Mouse (Mus musculus) ES-Bruce4 (cell line): ENCODE results near the gene Phlpp2. TPM values are rescaled to one million over a fixed set of nuclear protein-coding genes. Genes with fewer than 3 reads are reported as not detected.
"Not testable (repeated sequence)": the region's sequence is repeated elsewhere in the genome, so short reads cannot be mapped to it uniquely, and the experiment has no call there.

ENCODE experiments used
- H3K27ac ChIP-seq: 2 replicates; pipeline ENCODE4 v1.5.1; 2012; ENCODE audit warnings: low read length, inconsistent platforms; ENCODE audit not compliant: insufficient read depth
- H3K27me3 ChIP-seq: 2 replicates; pipeline ENCODE4 v1.6.1; 2012; ENCODE audit warnings: mild to moderate bottlenecking, low read length, inconsistent platforms; ENCODE audit not compliant: control insufficient read depth, poor library complexity, insufficient read depth, severe bottlenecking
- H3K36me3 ChIP-seq: 2 replicates; pipeline ENCODE4 v1.6.1; 2012; ENCODE audit warnings: inconsistent platforms, mild to moderate bottlenecking, low read length, moderate library complexity; ENCODE audit not compliant: control insufficient read depth, poor library complexity, insufficient read depth, severe bottlenecking
- H3K4me1 ChIP-seq: one replicate; pipeline ENCODE4 v1.8.1; 2011; ENCODE audit warnings: low read length; ENCODE audit not compliant: control insufficient read depth, insufficient read depth
- H3K4me3 ChIP-seq: 2 replicates; pipeline ENCODE4 v1.5.1; 2011; ENCODE audit warnings: low read depth, mild to moderate bottlenecking, low read length
- H3K9ac ChIP-seq: 2 replicates; pipeline ENCODE4 v1.6.1; 2012; ENCODE audit warnings: low read depth, mild to moderate bottlenecking, inconsistent platforms; ENCODE audit not compliant: poor library complexity, severe bottlenecking
- H3K9me3 ChIP-seq: replicated peaks from 2 replicates; pipeline ENCODE4 v1.6.1; 2012; ENCODE audit warnings: mild to moderate bottlenecking, low read length, inconsistent platforms; ENCODE audit not compliant: control insufficient read depth, poor library complexity, insufficient read depth, severe bottlenecking
- CTCF ChIP-seq: IDR thresholded peaks from one replicate; pipeline ENCODE4 v1.8.1; 2011; ENCODE audit warnings: low read depth, low read length
- EP300 ChIP-seq: IDR thresholded peaks from 2 replicates; pipeline ENCODE4 v1.6.1; 2011; ENCODE audit warnings: low read depth, low read length; ENCODE audit not compliant: insufficient read depth
- POLR2A ChIP-seq: IDR thresholded peaks from one replicate; pipeline ENCODE4 v1.8.1; 2011; ENCODE audit warnings: low read length; ENCODE audit not compliant: insufficient read depth
- polyA plus RNA-seq: library from polyadenylated mRNA; stranded (reverse); fragments of >200 nt; gene quantifications from 2 replicates; pipeline ENCODE4 v1.2.4, GENCODE M21; 2011; ENCODE audit warnings: low read depth; ENCODE audit not compliant: missing spikeins, insufficient read depth, insufficient read length

Phlpp2 gene
- polyA plus RNA-seq, 1 experiment, result 10.2 TPM

DNA sequence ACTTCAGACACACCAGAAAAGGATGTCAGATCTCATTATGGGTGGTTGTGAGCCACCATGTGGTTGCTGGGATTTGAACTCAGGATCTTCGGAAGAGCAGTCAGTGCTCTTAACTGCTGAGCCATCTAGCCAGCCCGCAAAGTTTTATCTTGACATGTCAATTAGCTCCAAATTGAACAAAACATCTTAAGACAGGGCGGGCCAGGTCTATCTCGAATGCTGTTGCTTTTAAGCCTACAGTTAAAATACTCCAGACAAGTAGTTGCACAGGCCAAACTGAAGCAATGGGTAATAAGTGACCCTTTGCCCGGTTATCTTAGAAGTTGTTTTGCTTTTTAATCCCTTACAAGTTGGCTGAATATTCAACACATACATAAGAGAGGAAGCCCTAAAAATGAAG lies 1.7 kb upstream of the Phlpp2 start:
- H3K36me3 ChIP-seq, result peaks cover 14% of the 10 kb centered on the region
- no peaks in the 10 kb centered on the region for H3K4me1 ChIP-seq
- no peaks in the 10 kb centered on the region for H3K9me3 ChIP-seq
- H3K4me3 ChIP-seq, result no peak overlapping the region
- H3K9ac ChIP-seq, result no peak overlapping the region
- H3K27ac ChIP-seq, result no peak overlapping the region
- TF ChIP-seq EP300 (no peak), POLR2A (no peak), CTCF (no peak)
- no peaks in the 10 kb centered on the region for H3K27me3 ChIP-seq

DNA sequence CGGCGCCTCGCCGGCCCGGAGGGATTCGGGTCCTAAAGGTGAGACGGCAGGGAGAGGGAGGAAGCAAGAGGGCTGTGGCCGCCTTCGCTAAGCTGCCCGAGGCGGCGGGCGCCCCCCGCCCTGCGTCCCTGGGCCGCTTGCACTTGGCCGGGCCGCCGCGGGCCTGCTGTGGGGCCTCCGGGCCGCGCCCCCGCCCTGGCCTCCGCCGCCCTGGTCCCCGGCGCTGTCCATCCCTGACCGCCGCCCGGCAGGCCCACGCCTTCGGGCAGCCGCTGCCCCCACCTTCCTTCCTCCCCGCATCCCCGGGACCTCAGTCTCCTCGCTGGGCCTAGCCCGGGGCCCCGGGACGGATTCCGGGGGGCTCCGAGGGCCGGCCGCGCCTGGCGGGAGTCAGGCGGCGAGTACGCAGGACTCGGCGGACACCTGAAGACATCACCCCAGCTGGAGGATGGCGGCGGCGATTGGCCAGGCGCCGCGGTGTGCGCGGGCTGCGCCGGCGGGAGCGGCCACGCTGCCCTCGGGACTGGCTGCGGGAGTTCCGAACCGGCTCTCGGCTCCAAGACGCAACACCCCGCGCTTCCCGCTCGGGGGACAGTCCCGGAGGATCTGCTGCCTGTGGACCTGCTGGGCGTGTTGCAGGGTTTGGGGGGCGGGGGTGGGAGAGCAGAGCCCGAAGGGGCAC lies 479 bp downstream of the Phlpp2 start:
- H3K9ac ChIP-seq, result peak overlapping the region; percentile 95
- H3K4me1 ChIP-seq, result no peaks in the 10 kb centered on the region
- peak overlapping the region; percentile 73 for H3K4me3 ChIP-seq
- H3K27me3 ChIP-seq, result no peaks in the 10 kb centered on the region
- no peaks in the 10 kb centered on the region for H3K36me3 ChIP-seq
- no peaks in the 10 kb centered on the region for H3K9me3 ChIP-seq
- no peak for TF ChIP-seq EP300
- TF ChIP-seq CTCF, result no peak
- no peak for TF ChIP-seq POLR2A
- H3K27ac ChIP-seq, result no peak overlapping the region

- no peaks in the 10 kb centered on the region for H3K27me3 ChIP-seq
- no peak for TF ChIP-seq EP300
- no peak for TF ChIP-seq CTCF
- no peak for TF ChIP-seq POLR2A
- H3K4me3 ChIP-seq, result no peak overlapping the region
- no peaks in the 10 kb centered on the region for H3K36me3 ChIP-seq
- no peak overlapping the region for H3K27ac ChIP-seq
- no peak overlapping the region for H3K9ac ChIP-seq
- no peaks in the 10 kb centered on the region for H3K4me1 ChIP-seq
- H3K9me3 ChIP-seq, result no peaks in the 10 kb centered on the region
These were observed 2.7 kb downstream of the Phlpp2 start for GRCm38 (mm10) chr8:109871056-109871455.

DNA sequence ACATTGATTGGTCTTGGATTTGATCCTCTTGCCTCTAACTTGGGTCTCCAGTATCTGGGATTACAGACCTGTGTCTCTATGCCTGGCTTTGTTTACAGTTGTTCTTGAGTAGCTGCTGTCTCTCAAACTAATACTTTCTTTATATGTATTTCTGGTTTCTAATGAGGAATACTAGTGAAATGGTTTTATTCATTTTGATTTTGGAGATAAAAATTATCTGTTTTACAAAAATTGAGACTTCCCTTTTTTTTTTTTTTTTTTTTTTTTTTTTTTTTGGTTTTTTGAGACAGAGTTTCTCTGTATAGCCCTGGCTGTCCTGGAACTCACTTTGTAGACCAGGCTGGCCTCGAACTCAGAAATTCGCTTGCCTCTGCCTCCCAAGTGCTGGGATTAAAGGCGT lies 5.5 kb downstream of the Phlpp2 start:
- H3K4me1 ChIP-seq, H3K27me3 ChIP-seq, H3K27ac ChIP-seq, H3K9me3 ChIP-seq, H3K4me3 ChIP-seq, H3K9ac ChIP-seq, H3K36me3 ChIP-seq: not testable (repeated sequence)

DNA sequence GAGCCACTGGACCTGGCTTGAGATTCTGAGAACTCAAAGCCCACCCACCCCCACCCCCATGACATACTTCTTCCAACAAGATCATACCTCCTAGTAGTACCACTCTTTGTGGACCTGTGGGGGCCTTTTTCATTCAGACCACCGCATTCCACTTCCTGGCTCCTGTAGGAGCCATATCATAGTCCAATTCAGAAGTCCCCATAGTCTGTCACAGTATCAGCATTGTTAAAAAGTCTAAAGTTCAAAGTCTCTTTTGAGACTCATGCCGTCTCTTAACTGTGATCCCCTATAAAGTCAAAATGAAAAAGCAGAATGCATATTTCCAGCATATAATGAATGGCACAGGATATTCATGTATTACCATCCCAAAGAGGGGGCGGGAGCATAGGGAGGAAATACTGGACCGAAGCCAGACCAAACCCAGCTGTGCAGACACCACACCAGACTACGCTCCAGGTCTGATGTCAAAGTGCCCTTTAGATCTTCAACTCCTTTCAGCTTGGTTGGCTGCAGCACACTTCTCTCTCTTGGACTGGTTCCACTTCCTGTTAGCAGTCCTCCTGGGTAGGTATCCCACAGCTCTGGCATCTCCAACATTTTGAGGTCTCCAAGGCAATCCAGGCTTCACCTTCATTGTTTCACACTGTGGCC lies 11.8 kb downstream of the Phlpp2 start:
- Histone ChIP-seq H3K4me1 (no peaks in the 10 kb centered on the region), H3K9ac (no peak overlapping the region), H3K36me3 (peaks cover 2% of the 10 kb centered on the region; the same call in 1 of the 2 replicates), H3K9me3 (no peaks in the 10 kb centered on the region), H3K27me3 (no peaks in the 10 kb centered on the region), H3K4me3 (no peak overlapping the region), H3K27ac (no peak overlapping the region)
- TF ChIP-seq POLR2A (no peak), EP300 (no peak), CTCF (no peak)

DNA sequence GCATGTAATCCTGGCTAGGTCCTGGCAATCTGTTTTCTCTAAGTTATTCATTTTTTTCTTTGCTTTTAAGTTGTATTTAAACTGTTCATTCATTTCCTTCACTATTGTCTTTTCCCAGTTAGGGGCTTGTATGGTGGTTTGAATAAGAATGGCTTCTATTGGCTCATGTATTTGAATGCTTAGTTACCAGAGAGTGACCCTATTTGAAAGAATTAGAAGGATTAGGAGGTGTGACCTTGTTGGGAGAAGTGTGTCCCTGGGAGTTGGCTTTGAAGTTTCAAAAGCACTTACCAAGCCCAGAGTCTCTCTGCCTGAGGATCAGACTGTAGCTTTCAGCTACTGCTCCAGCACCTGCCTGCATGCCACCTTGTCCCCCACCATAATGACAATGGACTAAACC lies 17.0 kb downstream of the Phlpp2 start:
- no peak for TF ChIP-seq POLR2A
- no peak for TF ChIP-seq CTCF
- TF ChIP-seq EP300, result no peak
- no peaks in the 10 kb centered on the region for H3K27me3 ChIP-seq
- H3K4me3 ChIP-seq, result no peak overlapping the region
- H3K36me3 ChIP-seq, result no peaks in the 10 kb centered on the region
- H3K9ac ChIP-seq, result no peak overlapping the region
- H3K9me3 ChIP-seq, result no peaks in the 10 kb centered on the region
- no peak overlapping the region for H3K27ac ChIP-seq
- no peaks in the 10 kb centered on the region for H3K4me1 ChIP-seq
